Mouse (Mus musculus): ENCODE measurements at regions not wholly inside any gene's neighbourhood (a gene's known extent, or its start where the extent isn't known, plus 50 kb on each side); places are given as distances from the start of the nearest gene placed in this dataset.

GRCm38 (mm10) chr6:73612266-73612665 lies 142.8 kb upstream of the 4931417E11Rik start:
- no peaks in the 10 kb centered on the region for H3K27me3 ChIP-seq (ENCODE audit: control insufficient read depth, insufficient read depth, low read length)
- H3K4me3 ChIP-seq (ENCODE audit: low read length), result no peak overlapping the region
- no peak overlapping the region for H3K4me2 ChIP-seq (replicated peaks; ENCODE audit: low read depth, low read length)
- no peak overlapping the region for H3K9ac ChIP-seq (ENCODE audit: low read depth, low read length)
- H3K27ac ChIP-seq (ENCODE audit: low read depth, low read length), result no peak overlapping the region
- WGBS, result 70% methylated on average over 3 of the region's 3 CpGs
- H3K4me1 ChIP-seq (ENCODE audit: control insufficient read depth, insufficient read depth, low read length), result no peaks in the 10 kb centered on the region
- ATAC-seq (ENCODE audit: low FRiP score, low TSS enrichment), result no peak
- no peaks in the 10 kb centered on the region for H3K36me3 ChIP-seq (ENCODE audit: control insufficient read depth, insufficient read depth, low read length)
- no peaks in the 10 kb centered on the region for H3K9me3 ChIP-seq (ENCODE audit: control insufficient read depth, low read length)

- ATAC-seq (ENCODE audit: low FRiP score, low TSS enrichment), result no peak
- H3K9me3 ChIP-seq (ENCODE audit: control insufficient read depth, low read length), result no peaks in the 10 kb centered on the region
- H3K9ac ChIP-seq (ENCODE audit: low read depth, low read length), result no peak overlapping the region
- no peak overlapping the region for H3K4me2 ChIP-seq (replicated peaks; ENCODE audit: low read depth, low read length)
- H3K36me3 ChIP-seq (ENCODE audit: control insufficient read depth, insufficient read depth, low read length), result no peaks in the 10 kb centered on the region
- no peak overlapping the region for H3K4me3 ChIP-seq (ENCODE audit: low read length)
- no peaks in the 10 kb centered on the region for H3K27me3 ChIP-seq (ENCODE audit: control insufficient read depth, insufficient read depth, low read length)
- 66% methylated on average over 6 of the region's 6 CpGs for WGBS
- H3K4me1 ChIP-seq (ENCODE audit: control insufficient read depth, insufficient read depth, low read length), result no peaks in the 10 kb centered on the region
- H3K27ac ChIP-seq (ENCODE audit: low read depth, low read length), result no peak overlapping the region
Observed at GRCm38 (mm10) chr6:73611839-73612238, 142.4 kb upstream of the 4931417E11Rik start.

DNA sequence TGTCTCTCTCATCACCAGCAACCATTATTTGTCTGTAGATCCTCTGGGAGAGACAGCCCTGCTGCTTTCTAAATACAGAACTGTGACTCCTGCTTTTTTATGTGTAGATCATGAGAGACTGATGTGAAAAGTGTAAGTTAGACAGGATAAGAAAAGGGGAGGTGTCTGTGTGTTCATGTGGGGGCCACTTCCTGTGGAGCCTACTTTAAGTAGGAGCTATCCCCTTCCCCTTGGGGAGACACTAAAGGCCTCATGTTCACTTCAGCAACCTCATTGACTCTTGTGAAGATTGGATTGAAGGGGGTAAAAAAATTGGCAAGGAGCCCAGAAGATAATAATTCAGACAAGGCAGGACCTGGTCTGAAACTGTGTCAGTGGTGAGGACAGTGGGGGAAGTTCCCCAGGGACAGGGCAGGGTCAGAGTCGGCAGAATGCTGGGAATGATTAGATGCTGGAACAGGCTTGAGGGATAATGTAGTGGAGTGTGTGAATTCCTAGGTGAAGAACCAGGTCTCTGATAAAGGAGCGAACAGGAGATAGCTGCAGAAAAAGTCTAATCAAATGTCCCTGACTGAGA lies 140.7 kb upstream of the 4931417E11Rik start:
- Histone ChIP-seq H3K9me3 (ENCODE audit: control insufficient read depth, low read length) (no peaks in the 10 kb centered on the region), H3K4me2 (replicated peaks; ENCODE audit: low read depth, low read length) (no peak overlapping the region), H3K9ac (ENCODE audit: low read depth, low read length) (no peak overlapping the region), H3K27ac (ENCODE audit: low read depth, low read length) (no peak overlapping the region), H3K4me1 (ENCODE audit: control insufficient read depth, insufficient read depth, low read length) (no peaks in the 10 kb centered on the region), H3K36me3 (ENCODE audit: control insufficient read depth, insufficient read depth, low read length) (no peaks in the 10 kb centered on the region), H3K4me3 (ENCODE audit: low read length) (no peak overlapping the region), H3K27me3 (ENCODE audit: control insufficient read depth, insufficient read depth, low read length) (no peaks in the 10 kb centered on the region)
- WGBS, result 47% methylated on average over 2 of the region's 2 CpGs
- peak; percentile 86 for ATAC-seq (ENCODE audit: low FRiP score, low TSS enrichment)

GRCm38 (mm10) chr6:73587686-73588085 lies 118.2 kb upstream of the 4931417E11Rik start:
- Histone ChIP-seq H3K27me3 (ENCODE audit: control insufficient read depth, insufficient read depth, low read length) (no peaks in the 10 kb centered on the region), H3K36me3 (ENCODE audit: control insufficient read depth, insufficient read depth, low read length) (no peaks in the 10 kb centered on the region), H3K4me1 (ENCODE audit: control insufficient read depth, insufficient read depth, low read length) (no peaks in the 10 kb centered on the region), H3K4me2 (replicated peaks; ENCODE audit: low read depth, low read length) (no peak overlapping the region), H3K4me3 (ENCODE audit: low read length) (no peak overlapping the region), H3K9me3 (ENCODE audit: control insufficient read depth, low read length) (no peaks in the 10 kb centered on the region), H3K9ac (ENCODE audit: low read depth, low read length) (no peak overlapping the region), H3K27ac (ENCODE audit: low read depth, low read length) (no peak overlapping the region)
- 84% methylated on average over 2 of the region's 2 CpGs for WGBS
- ATAC-seq (ENCODE audit: low FRiP score, low TSS enrichment), result no peak

DNA sequence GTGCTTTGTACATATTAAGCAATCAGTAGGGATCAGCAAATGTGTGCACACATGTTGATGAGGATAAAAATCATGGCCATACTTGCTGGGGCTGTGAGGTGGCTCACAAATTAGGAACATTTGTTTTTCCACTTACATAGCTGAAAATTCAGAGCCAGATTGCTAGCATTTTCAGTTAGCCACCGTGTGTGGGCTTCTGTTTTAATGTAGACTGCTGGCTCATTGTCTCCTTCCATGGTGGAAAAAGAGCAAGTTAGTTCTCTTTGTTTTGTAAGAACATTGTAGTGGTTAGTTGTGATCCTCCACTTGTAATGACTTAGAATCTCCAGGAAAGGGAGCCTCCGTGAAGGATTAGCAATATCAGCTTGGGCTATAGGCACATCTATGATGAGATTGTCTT lies 107.2 kb upstream of the 4931417E11Rik start:
- H3K4me2 ChIP-seq (replicated peaks; ENCODE audit: low read depth, low read length), result no peak overlapping the region
- H3K27ac ChIP-seq (ENCODE audit: low read depth, low read length), result no peak overlapping the region
- 88% methylated on average over 2 of the region's 2 CpGs for WGBS
- ATAC-seq (ENCODE audit: low FRiP score, low TSS enrichment), result no peak
- H3K27me3 ChIP-seq (ENCODE audit: control insufficient read depth, insufficient read depth, low read length), result no peaks in the 10 kb centered on the region
- no peak overlapping the region for H3K4me3 ChIP-seq (ENCODE audit: low read length)
- H3K4me1 ChIP-seq (ENCODE audit: control insufficient read depth, insufficient read depth, low read length), result no peaks in the 10 kb centered on the region
- H3K36me3 ChIP-seq (ENCODE audit: control insufficient read depth, insufficient read depth, low read length), result no peaks in the 10 kb centered on the region
- H3K9ac ChIP-seq (ENCODE audit: low read depth, low read length), result no peak overlapping the region
- no peaks in the 10 kb centered on the region for H3K9me3 ChIP-seq (ENCODE audit: control insufficient read depth, low read length)

GRCm38 (mm10) chr6:73560000-73560399 lies 90.5 kb upstream of the 4931417E11Rik start:
- Histone ChIP-seq H3K4me1 (ENCODE audit: control insufficient read depth, insufficient read depth, low read length) (no peaks in the 10 kb centered on the region), H3K4me2 (replicated peaks; ENCODE audit: low read depth, low read length) (no peak overlapping the region), H3K9ac (ENCODE audit: low read depth, low read length) (no peak overlapping the region), H3K27me3 (ENCODE audit: control insufficient read depth, insufficient read depth, low read length) (no peaks in the 10 kb centered on the region), H3K27ac (ENCODE audit: low read depth, low read length) (no peak overlapping the region), H3K4me3 (ENCODE audit: low read length) (no peak overlapping the region), H3K36me3 (ENCODE audit: control insufficient read depth, insufficient read depth, low read length) (no peaks in the 10 kb centered on the region), H3K9me3 (ENCODE audit: control insufficient read depth, low read length) (no peaks in the 10 kb centered on the region)
- 85% methylated on average over 2 of the region's 2 CpGs for WGBS
- ATAC-seq (ENCODE audit: low FRiP score, low TSS enrichment), result no peak

- H3K4me3 ChIP-seq (ENCODE audit: low read length), result no peak overlapping the region
- H3K36me3 ChIP-seq (ENCODE audit: control insufficient read depth, insufficient read depth, low read length), result no peaks in the 10 kb centered on the region
Observed at GRCm38 (mm10) chr6:73530559-73530958, 61.1 kb upstream of the 4931417E11Rik start.

GRCm38 (mm10) chr6:73530098-73530497 lies 60.6 kb upstream of the 4931417E11Rik start:
- no peaks in the 10 kb centered on the region for H3K4me1 ChIP-seq (ENCODE audit: control insufficient read depth, insufficient read depth, low read length)
- no peak overlapping the region for H3K27ac ChIP-seq (ENCODE audit: low read depth, low read length)
- H3K4me3 ChIP-seq (ENCODE audit: low read length), result no peak overlapping the region
- no peaks in the 10 kb centered on the region for H3K9me3 ChIP-seq (ENCODE audit: control insufficient read depth, low read length)
- no peak overlapping the region for H3K9ac ChIP-seq (ENCODE audit: low read depth, low read length)
- H3K4me2 ChIP-seq (replicated peaks; ENCODE audit: low read depth, low read length), result no peak overlapping the region
- H3K36me3 ChIP-seq (ENCODE audit: control insufficient read depth, insufficient read depth, low read length), result no peaks in the 10 kb centered on the region
- 96% methylated on average over 1 of the region's 1 CpGs for WGBS
- no peaks in the 10 kb centered on the region for H3K27me3 ChIP-seq (ENCODE audit: control insufficient read depth, insufficient read depth, low read length)
- no peak for ATAC-seq (ENCODE audit: low FRiP score, low TSS enrichment)

More at GRCm38 (mm10) chr6:73530559-73530958, 61.1 kb upstream of the 4931417E11Rik start:
- Histone ChIP-seq H3K27me3 (ENCODE audit: control insufficient read depth, insufficient read depth, low read length) (no peaks in the 10 kb centered on the region), H3K9ac (ENCODE audit: low read depth, low read length) (no peak overlapping the region), H3K27ac (ENCODE audit: low read depth, low read length) (no peak overlapping the region), H3K4me2 (replicated peaks; ENCODE audit: low read depth, low read length) (no peak overlapping the region), H3K9me3 (ENCODE audit: control insufficient read depth, low read length) (no peaks in the 10 kb centered on the region), H3K4me1 (ENCODE audit: control insufficient read depth, insufficient read depth, low read length) (no peaks in the 10 kb centered on the region)
- ATAC-seq (ENCODE audit: low FRiP score, low TSS enrichment), result no peak
- WGBS, result 88% methylated on average over 1 of the region's 1 CpGs

DNA sequence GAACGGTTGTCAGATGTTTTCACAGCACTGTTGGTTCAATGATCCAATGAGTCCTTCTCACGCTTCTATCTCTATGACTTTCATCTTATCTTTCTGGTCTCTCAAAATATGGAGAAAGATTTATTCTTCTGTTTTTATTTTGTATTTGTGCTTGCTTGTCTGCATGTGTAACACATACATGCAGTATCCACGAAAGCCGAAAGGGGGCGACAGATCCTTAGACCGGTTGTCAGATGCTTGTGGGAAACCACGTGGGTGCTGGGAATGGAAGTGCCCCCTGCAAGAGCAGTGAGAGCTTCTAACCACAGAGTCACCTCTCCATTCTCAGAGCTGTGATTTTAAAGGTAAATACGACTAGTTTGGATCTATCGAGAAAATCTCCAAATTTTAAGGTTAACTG lies 54.2 kb upstream of the 4931417E11Rik start:
- no peak overlapping the region for H3K4me3 ChIP-seq (ENCODE audit: low read length)
- no peak overlapping the region for H3K9ac ChIP-seq (ENCODE audit: low read depth, low read length)
- ATAC-seq (ENCODE audit: low FRiP score, low TSS enrichment), result no peak

More for the DNA sequence above, 54.2 kb upstream of the 4931417E11Rik start:
- Histone ChIP-seq H3K27ac (ENCODE audit: low read depth, low read length) (no peak overlapping the region), H3K4me1 (ENCODE audit: control insufficient read depth, insufficient read depth, low read length) (no peaks in the 10 kb centered on the region), H3K4me2 (replicated peaks; ENCODE audit: low read depth, low read length) (no peak overlapping the region), H3K9me3 (ENCODE audit: control insufficient read depth, low read length) (no peaks in the 10 kb centered on the region), H3K36me3 (ENCODE audit: control insufficient read depth, insufficient read depth, low read length) (no peaks in the 10 kb centered on the region), H3K27me3 (ENCODE audit: control insufficient read depth, insufficient read depth, low read length) (no peaks in the 10 kb centered on the region)
- 75% methylated on average over 9 of the region's 9 CpGs for WGBS

Measured in kidney, embryonic 14.5 days (tissue).